Mouse (Mus musculus) ES-E14 (cell line): ENCODE data around the gene Cxcl9. TPM values are rescaled to one million over a fixed set of nuclear protein-coding genes. Genes with fewer than 3 reads are reported as not detected.

ENCODE experiments used
- DNase-seq: peaks from one replicate; pipeline ENCODE4 v3.0.0-alpha.2; 2013; ENCODE audit warnings: low read depth, low spot score
- H3K27ac ChIP-seq: 2 replicates; pipeline ENCODE4 v1.5.1; 2012; ENCODE audit warnings: low read depth, mild to moderate bottlenecking, low read length, moderate library complexity, mixed read lengths; ENCODE audit not compliant: poor library complexity, insufficient read depth, severe bottlenecking
- H3K36me3 ChIP-seq: 2 replicates; pipeline ENCODE4 v1.6.1; 2012; ENCODE audit warnings: mild to moderate bottlenecking, low read length, moderate library complexity, mixed read lengths; ENCODE audit not compliant: control insufficient read depth, poor library complexity, insufficient read depth, severe bottlenecking
- H3K4me1 ChIP-seq, 2 experiments: fragments of 150-350 bp in 1 of 2; sonication (generic) in 1 of 2; 2 replicates each; pipeline ENCODE4 v1.6.1; 2012; ENCODE audit warnings: low read length in 2 of 2, mild to moderate bottlenecking in 1 of 2, mixed read lengths in 1 of 2; ENCODE audit not compliant: control insufficient read depth in 2 of 2, insufficient read depth in 2 of 2, poor library complexity in 1 of 2
- H3K4me3 ChIP-seq, 2 experiments: fragments of 150-350 bp in 1 of 2; sonication (generic) in 1 of 2; 2 replicates each; pipeline ENCODE4 v1.5.1; 2012; ENCODE audit warnings: low read length in 2 of 2, low read depth in 1 of 2, mild to moderate bottlenecking in 1 of 2, mixed read lengths in 1 of 2; ENCODE audit not compliant: insufficient read depth in 1 of 2, poor library complexity in 1 of 2, severe bottlenecking in 1 of 2
- H3K9ac ChIP-seq: 2 replicates; pipeline ENCODE4 v1.6.1; 2012; ENCODE audit warnings: low read depth, mild to moderate bottlenecking, low read length, mixed read lengths; ENCODE audit not compliant: poor library complexity, insufficient read depth, severe bottlenecking
- H3K9me3 ChIP-seq: fragments of 150-350 bp; sonication (generic); 2 replicates; pipeline ENCODE4 v1.6.1; 2012; ENCODE audit warnings: low read depth, mild to moderate bottlenecking, low read length; ENCODE audit not compliant: control insufficient read depth, insufficient read depth
- CHD2 ChIP-seq: IDR thresholded peaks from 2 replicates; pipeline ENCODE4 v1.6.1; 2014; ENCODE audit warnings: mild to moderate bottlenecking, low read depth, low read length, inconsistent platforms
- HCFC1 ChIP-seq: IDR thresholded peaks from 2 replicates; pipeline ENCODE4 v1.6.1; 2012; ENCODE audit warnings: low read length, inconsistent platforms, borderline replicate concordance; ENCODE audit not compliant: insufficient read depth
- MAFK ChIP-seq: IDR thresholded peaks from 2 replicates; pipeline ENCODE4 v1.6.1; 2014; ENCODE audit warnings: mild to moderate bottlenecking, low read depth, low read length, inconsistent platforms; ENCODE audit not compliant: insufficient read depth
- ZC3H11A ChIP-seq: IDR thresholded peaks from 2 replicates; pipeline ENCODE4 v1.6.1; 2012; ENCODE audit warnings: low read depth, mild to moderate bottlenecking, inconsistent platforms, low read length, borderline replicate concordance
- ZNF384 ChIP-seq: IDR thresholded peaks from 2 replicates; pipeline ENCODE4 v1.6.1; 2012; ENCODE audit warnings: low read depth, low read length, inconsistent platforms
- in situ Hi-C, 2 experiments: fragments of 600-800 bp; cut with MboI; formaldehyde crosslinking; loops; one replicate each; pipeline ENCODE4 v1.15.1; 2025; ENCODE audit warnings: low sequenced_read_pairs in 2 of 2, inconsistent platforms in 1 of 2; ENCODE audit not compliant: unreplicated experiment in 2 of 2
- total RNA-seq: library from RNA; depleted of rRNA; stranded (reverse); fragments of 300-350 nt; gene quantifications from 2 replicates; pipeline ENCODE4 v1.2.3, GENCODE M21; 2012; rRNA removed

Cxcl9 gene
- total RNA-seq: not detected in 2 replicates

GRCm38 (mm10) chr5:92327929-92328328 lies at the start of gene Cxcl9:
Gene Cxcl9, minus strand, starts transcription at chr5:92328079.
- Histone ChIP-seq H3K4me1 (peaks cover 0 to 2% of the 10 kb centered on the region in 2 experiments; a peak in 1 of 4 replicates), H3K4me3 (no peak within 1 kb of the TSS), H3K9me3 (no peaks in the 10 kb centered on the region), H3K9ac (no peak within 1 kb of the TSS), H3K36me3 (no peaks in the 10 kb centered on the region), H3K27ac (no peak within 1 kb of the TSS)
- DNase-seq: no peak
- in situ Hi-C loops: no loop called here
- TF ChIP-seq CHD2: no peak
- no peak for TF ChIP-seq ZNF384
- no peak for TF ChIP-seq MAFK
- no peak for TF ChIP-seq ZC3H11A
- no peak for TF ChIP-seq HCFC1

DNA sequence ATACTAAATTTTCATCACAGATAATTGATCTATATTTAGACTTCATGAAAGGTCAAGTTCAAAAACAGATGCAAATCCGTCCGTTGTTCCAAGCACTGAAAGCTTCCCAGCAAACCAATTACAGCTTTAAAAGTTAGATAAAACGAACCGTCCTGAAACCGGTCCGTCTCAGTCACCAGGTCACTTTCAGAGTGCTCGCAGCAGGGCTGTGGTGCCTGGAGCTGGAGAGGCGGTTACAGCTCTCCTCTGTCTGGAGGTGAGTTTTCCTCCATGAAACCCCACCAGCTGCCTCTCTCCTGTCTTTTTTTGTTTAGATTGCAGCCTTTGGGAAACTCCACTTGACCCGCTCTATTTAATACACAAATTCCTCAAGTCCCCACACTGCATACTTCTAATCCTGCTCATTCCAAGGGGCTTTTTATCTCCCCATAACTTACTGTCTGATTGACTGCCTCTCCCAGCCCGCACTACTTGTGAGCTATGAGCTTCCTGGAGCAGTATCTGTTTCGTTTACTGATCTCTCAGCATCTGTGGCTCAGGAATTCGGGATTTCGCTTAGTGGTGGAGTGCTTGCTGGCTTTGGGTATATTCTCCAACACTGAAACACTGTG lies 49.0 kb upstream of the Cxcl9 start:
- Histone ChIP-seq H3K9me3 (no peaks in the 10 kb centered on the region), H3K4me1 (no peaks in the 10 kb centered on the region), H3K4me3 (no peak overlapping the region), H3K9ac (no peak overlapping the region), H3K27ac (no peak overlapping the region), H3K36me3 (no peaks in the 10 kb centered on the region)
- in situ Hi-C loops: no loop called here
- TF ChIP-seq MAFK (no peak), ZC3H11A (no peak), ZNF384 (no peak), CHD2 (no peak), HCFC1 (no peak)
- no peak for DNase-seq

DNA sequence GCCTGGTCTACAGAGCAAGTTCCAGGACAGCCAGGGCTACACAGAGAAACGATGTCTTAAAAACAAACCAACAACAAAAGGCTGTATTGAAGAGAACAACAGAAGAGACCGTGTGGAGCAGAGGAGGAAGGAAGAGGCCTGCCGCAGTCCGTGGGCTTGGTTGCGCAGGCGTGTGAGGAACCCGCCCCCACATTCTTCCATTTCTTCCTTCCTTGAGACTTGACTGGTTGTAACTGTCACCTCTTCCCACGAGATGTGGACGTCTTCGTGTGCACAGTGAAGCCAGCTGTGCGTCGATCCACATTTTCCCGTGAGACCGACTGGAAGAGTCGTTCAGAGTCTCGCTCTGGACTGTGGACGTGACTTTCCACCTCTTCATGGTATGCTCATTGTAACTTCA lies 47.5 kb upstream of the Cxcl9 start:
- in situ Hi-C loops: no loop called here
- DNase-seq: no peak
- Histone ChIP-seq H3K4me3 (no peak overlapping the region), H3K9ac (no peak overlapping the region), H3K4me1 (no peaks in the 10 kb centered on the region), H3K36me3 (no peaks in the 10 kb centered on the region), H3K9me3 (no peaks in the 10 kb centered on the region), H3K27ac (no peak overlapping the region)
- TF ChIP-seq MAFK (no peak), ZC3H11A (no peak), ZNF384 (no peak), HCFC1 (no peak), CHD2 (no peak)

DNA sequence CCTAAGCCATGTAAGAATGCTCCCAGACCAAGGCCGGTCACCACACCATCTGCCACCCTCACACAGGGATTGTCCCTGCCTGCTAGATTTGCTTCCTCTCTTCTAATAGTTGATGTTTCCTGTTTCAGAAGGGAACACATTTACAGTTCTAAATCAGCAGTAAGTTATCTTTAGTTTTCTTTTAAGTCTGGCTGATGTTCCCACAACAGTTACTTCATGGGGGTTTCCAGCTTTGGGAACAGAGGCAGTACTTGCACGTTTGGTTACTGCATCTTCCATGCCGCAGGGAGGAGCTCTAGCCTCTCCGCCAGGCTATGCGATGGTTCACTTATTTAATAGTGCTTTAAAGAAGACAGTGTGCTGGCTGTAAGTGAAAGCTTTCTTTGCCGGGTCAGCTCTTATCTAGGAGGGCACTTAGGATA lies 46.9 kb upstream of the Cxcl9 start:
- Histone ChIP-seq H3K9ac (no peak overlapping the region), H3K4me1 (no peaks in the 10 kb centered on the region), H3K36me3 (no peaks in the 10 kb centered on the region), H3K4me3 (no peak overlapping the region), H3K9me3 (no peaks in the 10 kb centered on the region), H3K27ac (no peak overlapping the region)
- DNase-seq: no peak
- no peak for TF ChIP-seq ZNF384
- in situ Hi-C loops: no loop called here

DNA sequence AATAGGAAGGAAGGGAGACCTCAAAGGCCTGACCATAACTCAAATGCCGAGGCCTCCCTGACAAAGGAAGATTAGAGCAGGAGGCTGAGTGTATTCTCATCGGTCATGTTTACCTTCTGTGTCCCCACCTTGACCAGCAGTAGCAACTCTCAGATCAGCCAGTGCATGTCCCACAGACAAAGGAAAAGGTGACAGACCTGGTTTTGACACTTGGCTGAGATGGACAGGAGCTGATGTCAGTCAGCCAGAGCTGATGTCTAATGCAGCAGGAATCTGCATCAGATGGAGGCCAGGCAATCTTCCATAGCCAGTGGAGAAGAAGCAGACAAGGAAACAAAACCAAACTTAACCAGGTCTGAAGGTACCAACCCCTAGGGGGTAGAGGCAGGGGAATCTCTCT lies 44.7 kb upstream of the Cxcl9 start:
- H3K4me1 ChIP-seq: no peaks in the 10 kb centered on the region
- H3K4me3 ChIP-seq: no peak overlapping the region
- DNase-seq: no peak
- no peak overlapping the region for H3K9ac ChIP-seq
- no peaks in the 10 kb centered on the region for H3K9me3 ChIP-seq
- in situ Hi-C loops: no loop called here
- H3K27ac ChIP-seq: no peak overlapping the region
- no peak for TF ChIP-seq MAFK
- TF ChIP-seq ZC3H11A: no peak
- no peak for TF ChIP-seq ZNF384
- TF ChIP-seq HCFC1: no peak
- no peak for TF ChIP-seq CHD2
- H3K36me3 ChIP-seq: no peaks in the 10 kb centered on the region
